Mouse (Mus musculus) heart, embryonic 14.5 days (tissue): ENCODE measurements at regions not wholly inside any gene's neighbourhood (a gene's known extent, or its start where the extent isn't known, plus 50 kb on each side); places are given as distances from the start of the nearest gene placed in this dataset.
A peak's percentile ranks its signal among the peaks of the same experiment; 100 is the strongest.
"Not testable (repeated sequence)": the region's sequence is repeated elsewhere in the genome, so short reads cannot be mapped to it uniquely, and the experiment has no call there.

Experiments
- ATAC-seq: fragments of 200-750 bp; cut with Nextera tagmentation; 2 replicates; pipeline ENCODE4 v1.8.0; 2017; ENCODE audit warnings: low read depth, moderate TSS enrichment; ENCODE audit not compliant: insufficient number of reproducible peaks, insufficient read depth, low FRiP score
- H3K27ac ChIP-seq, 2 experiments: fragments of 200-500 bp in 1 of 2; fragments of 300-500 bp in 1 of 2; sonication (generic) in 1 of 2; replicated peaks in 1 of 2; 2 replicates each; pipeline ENCODE4 v1.5.1; 2012 to 2014; ENCODE audit warnings: low read depth in 2 of 2, low read length in 2 of 2, control low read depth in 1 of 2, mild to moderate bottlenecking in 1 of 2, mixed read lengths in 1 of 2; ENCODE audit not compliant: control insufficient read depth in 1 of 2, insufficient read depth in 1 of 2
- H3K27me3 ChIP-seq: fragments of 300-500 bp; sonication (generic); 2 replicates; pipeline ENCODE4 v1.6.1; 2014; ENCODE audit warnings: mild to moderate bottlenecking, low read length, control low read depth; ENCODE audit not compliant: control insufficient read depth, insufficient read depth
- H3K36me3 ChIP-seq: fragments of 300-500 bp; sonication (generic); 2 replicates; pipeline ENCODE4 v1.6.1; 2014; ENCODE audit warnings: mild to moderate bottlenecking, control low read depth, low read length, mixed read lengths; ENCODE audit not compliant: control insufficient read depth, insufficient read depth
- H3K4me1 ChIP-seq, 2 experiments: fragments of 200-500 bp in 1 of 2; fragments of 300-500 bp in 1 of 2; sonication (generic) in 1 of 2; 2 replicates each; pipeline ENCODE4 v1.6.1; 2012 to 2014; ENCODE audit warnings: low read length in 2 of 2, control low read depth in 1 of 2, mixed read lengths in 1 of 2; ENCODE audit not compliant: control insufficient read depth in 2 of 2, insufficient read depth in 2 of 2
- H3K4me2 ChIP-seq: fragments of 300-500 bp; sonication (generic); 2 replicates; pipeline ENCODE4 v1.6.1; 2014; ENCODE audit warnings: mild to moderate bottlenecking, low read length
- H3K4me3 ChIP-seq, 2 experiments: fragments of 200-500 bp in 1 of 2; fragments of 300-500 bp in 1 of 2; sonication (generic) in 1 of 2; 2 replicates each; pipeline ENCODE4 v1.5.1; 2012 to 2014; ENCODE audit warnings: low read length in 2 of 2, mild to moderate bottlenecking in 2 of 2, control low read depth in 1 of 2, low read depth in 1 of 2, moderate library complexity in 1 of 2; ENCODE audit not compliant: control insufficient read depth in 1 of 2, insufficient read depth in 1 of 2
- H3K9ac ChIP-seq: fragments of 300-500 bp; sonication (generic); 2 replicates; pipeline ENCODE4 v1.6.1; 2014; ENCODE audit warnings: mild to moderate bottlenecking, low read length
- H3K9me3 ChIP-seq: fragments of 300-500 bp; sonication (generic); 2 replicates; pipeline ENCODE4 v1.6.1; 2016; ENCODE audit warnings: low read length, control low read depth; ENCODE audit not compliant: control insufficient read depth
- WGBS: fragments of 180-500 bp; shearing (Covaris S2); extraction: QIAGEN DNeasy Blood & Tissue Kit; methylation state at CpG from one replicate; pipeline ENCODE4 v1.1.7; 2014; 5-methylcytosine and 5-hydroxymethylcytosine counted together

- not testable (repeated sequence) for H3K27ac ChIP-seq, H3K9ac ChIP-seq, H3K4me1 ChIP-seq, H3K27me3 ChIP-seq, H3K9me3 ChIP-seq, H3K36me3 ChIP-seq, ATAC-seq
- WGBS = 52% methylated on average over 18 of the region's 27 CpGs
- Histone ChIP-seq H3K4me3 (peak overlapping the region; percentile 21 to 24; a peak in 3 of 4 replicates), H3K4me2 (peak overlapping the region; percentile 49)
Measured at GRCm38 (mm10) chrX:97141170-97142085, 69.0 kb downstream of the Pgr15l start.

- Histone ChIP-seq H3K9ac (no peak overlapping the region), H3K36me3 (no peaks in the 10 kb centered on the region), H3K4me2 (peak overlapping the region; percentile 49), H3K27ac (no peak overlapping the region), H3K27me3 (no peaks in the 10 kb centered on the region), H3K4me3 (peak overlapping the region; percentile 21 to 24; a peak in 3 of 4 replicates), H3K4me1 (no peaks in the 10 kb centered on the region), H3K9me3 (no peaks in the 10 kb centered on the region)
- no peak for ATAC-seq
Measured at GRCm38 (mm10) chrX:97142237-97142636, 69.8 kb downstream of the Pgr15l start.

GRCm38 (mm10) chrX:97156155-97156554, 83.8 kb downstream of the Pgr15l start:
- no peaks in the 10 kb centered on the region for H3K36me3 ChIP-seq

More at GRCm38 (mm10) chrX:97156155-97156554, 83.8 kb downstream of the Pgr15l start:
- 78% methylated on average over 2 of the region's 2 CpGs for whole genome bisulfite sequencing
- Histone ChIP-seq H3K27me3 (no peaks in the 10 kb centered on the region), H3K9me3 (no peaks in the 10 kb centered on the region), H3K27ac (no peak overlapping the region), H3K4me2 (no peak overlapping the region), H3K4me3 (no peak overlapping the region), H3K9ac (no peak overlapping the region), H3K4me1 (no peaks in the 10 kb centered on the region)
- ATAC-seq = no peak
